In genomic region chr2:31733558-31733957, GRCm38 (mm10) we compare ENCODE assay signal across 15 mouse cellular contexts. TPM values are rescaled to one million over a fixed set of nuclear protein-coding genes. Genes with fewer than 3 reads are reported as not detected.
DNase-seq lines count a peak whose midpoint lies in the region; ATAC-seq and TF ChIP-seq lines count a peak whose summit lies in the region.
"Had no signal": no experiment of that assay in that cellular context is flagged by ENCODE, and none has a peak within 500 bp of the region (broad histone marks: within the 10 kb centered on the region; RNA-seq: fewer than 3 reads in every experiment).

No protein-coding gene starts in this region.

- H3K4me2 ChIP-seq in stomach, postnatal 0 days (replicated peaks; ENCODE audit: low read depth): no peak overlapping the region
- H3K4me2 ChIP-seq: forebrain, embryonic 12.5 days; heart, embryonic 15.5 days; limb, embryonic 12.5 days had no signal

- no peak overlapping the region for H3K4me3 ChIP-seq in layer of hippocampus, adult 2 months
- H3K4me3 ChIP-seq in stomach, postnatal 0 days (ENCODE audit: low read depth, low read length): no peak overlapping the region
- H3K4me3 ChIP-seq: forebrain, embryonic 12.5 days; heart, adult 2 months; heart, embryonic 15.5 days; left cerebral cortex, adult 2 months; limb, embryonic 12.5 days had no signal

- no peak overlapping the region for H3K9ac ChIP-seq in stomach, postnatal 0 days (ENCODE audit: low read length)
- H3K9ac ChIP-seq: forebrain, embryonic 12.5 days; heart, embryonic 15.5 days; limb, embryonic 12.5 days had no signal

- 33% methylated on average over 5 of the region's 5 CpGs for WGBS in stomach, postnatal 0 days

- no peak overlapping the region for H3K27ac ChIP-seq in layer of hippocampus, adult 2 months
- 0 out of 2 replicates have a peak overlapping the region, but pooled peaks have one; percentile 30 for H3K27ac ChIP-seq in stomach, postnatal 0 days (replicated peaks)
- H3K27ac ChIP-seq: forebrain, embryonic 12.5 days; heart, adult 2 months; heart, embryonic 15.5 days; left cerebral cortex, adult 2 months; limb, embryonic 12.5 days had no signal

- TF ChIP-seq EP300 in stomach, postnatal 0 days (optimal IDR thresholded peaks at IDR 0.05): no peak

- no peak for DNase-seq in layer of hippocampus, adult 2 months (ENCODE audit: low spot score in 2 of 2)
- DNase-seq in layer of hippocampus, adult 8-10 months (ENCODE audit: low spot score in 2 of 2): no peak
- DNase-seq in brain, adult 2 months (ENCODE audit: low read depth, low spot score): peak; percentile 25
- peak; percentile 51 for DNase-seq in lung, postnatal 10 days
- no peak for DNase-seq in stomach, postnatal 0 days (ENCODE audit: low spot score)
- DNase-seq in cerebellum, postnatal 36 days: no peak
- no peak for DNase-seq in right cerebral cortex, adult 2 months (ENCODE audit: low spot score in 2 of 2)
- DNase-seq: cerebellum, adult 9-10 months; heart, adult 2 months; midbrain, embryonic 14.5 days; thymus, postnatal 25 days had no signal

- no peaks in the 10 kb centered on the region for H3K9me3 ChIP-seq in stomach, postnatal 0 days (ENCODE audit: control insufficient read depth, low read length)
- H3K9me3 ChIP-seq: forebrain, embryonic 12.5 days; heart, embryonic 15.5 days; limb, embryonic 12.5 days had no signal

- ATAC-seq in stomach, postnatal 0 days (ENCODE audit: low FRiP score, low TSS enrichment): peak; percentile 59; the same call in 1 of the 2 replicates

- peak; percentile 34; the same call in 1 of the 2 replicates for TF ChIP-seq CTCF in layer of hippocampus, adult 2 months (conservative IDR thresholded peaks at IDR 0.05)
- TF ChIP-seq CTCF in stomach, postnatal 0 days (IDR thresholded peaks at IDR 0.05; ENCODE audit: low read depth): no peak; the same call in 1 of the 2 replicates

- H3K36me3 ChIP-seq in stomach, postnatal 0 days (ENCODE audit: control insufficient read depth, insufficient read depth, low read length): no peaks in the 10 kb centered on the region
- H3K36me3 ChIP-seq: forebrain, embryonic 12.5 days; heart, embryonic 15.5 days had no signal

- H3K27me3 ChIP-seq in stomach, postnatal 0 days (ENCODE audit: control insufficient read depth, insufficient read depth, low read length): no peaks in the 10 kb centered on the region
- H3K27me3 ChIP-seq: forebrain, embryonic 12.5 days; heart, embryonic 15.5 days; limb, embryonic 12.5 days had no signal

- H3K4me1 ChIP-seq in stomach, postnatal 0 days (replicated peaks; ENCODE audit: control insufficient read depth, insufficient read depth): no peaks in the 10 kb centered on the region
- H3K4me1 ChIP-seq: limb, embryonic 12.5 days had no signal

RNA-seq across cellular contexts. Expression of gene Abl1, which starts 45.4 kb away (rescaled TPM):
- total RNA-seq in layer of hippocampus, adult 2 months (2021): 10 to 100 TPM; 44.1 to 44.7 TPM
- total RNA-seq in layer of hippocampus, adult 8-10 months (2022): 10 to 100 TPM; 45.2 to 52.9 (median 46.9) TPM
- polyA plus RNA-seq in stomach, postnatal 0 days (2015; fragmentation: Nextera tagmentation; extraction: Ambion mirVana): 11.1 and 11.5 TPM in 2 replicates

Comparison
In these comparisons a context has a peak if more than half of its experiments do, and no peak if none do; other contexts are left out.
1. DNase-seq: peak in brain, adult 2 months (single experiment) and lung, postnatal 10 days (single experiment); none in layer of hippocampus, adult 2 months (0 of 2), layer of hippocampus, adult 8-10 months (0 of 2), stomach, postnatal 0 days (single experiment), cerebellum, postnatal 36 days (0 of 2) and right cerebral cortex, adult 2 months (0 of 2).